Mouse (Mus musculus): Measurements from ENCODE around the gene Pxmp2. TPM values are rescaled to one million over a fixed set of nuclear protein-coding genes. Genes with fewer than 3 reads are reported as not detected.

Pxmp2 gene
- polyA plus RNA-seq, 1 experiment from 2014 or later = 11.3 TPM

DNA sequence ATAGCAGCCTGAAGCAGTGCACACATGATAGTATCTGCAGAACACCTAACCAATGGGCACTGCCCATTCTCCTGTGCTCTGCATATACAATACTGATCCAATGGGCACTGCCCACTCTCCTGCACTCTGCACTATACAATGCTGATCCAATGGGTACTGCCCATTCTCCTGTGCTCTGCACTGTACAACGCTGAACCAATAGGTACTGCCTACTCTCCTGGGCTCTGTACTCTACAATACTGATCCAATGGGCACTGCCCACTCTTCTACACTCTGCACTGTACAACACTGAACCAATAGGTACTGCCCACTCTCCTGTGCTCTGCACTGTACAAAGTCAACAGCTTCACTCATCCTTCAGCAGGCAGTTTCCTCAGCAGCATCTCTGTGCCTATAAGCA is 9.1 kb downstream of the Pxmp2 start:
- Histone ChIP-seq H3K4me3 (no peak overlapping the region), H3K27me3 (replicated peaks) (no peaks in the 10 kb centered on the region), H3K4me2 (no peak overlapping the region), H3K9ac (no peak overlapping the region), H3K27ac (no peak overlapping the region), H3K9me3 (no peaks in the 10 kb centered on the region), H3K4me1 (no peaks in the 10 kb centered on the region), H3K36me3 (replicated peaks) (no peaks in the 10 kb centered on the region)
- WGBS = 86% methylated on average over 1 of the region's 1 CpGs
- no peak; the same call in 1 of the 2 replicates for ATAC-seq (replicated peaks)

DNA sequence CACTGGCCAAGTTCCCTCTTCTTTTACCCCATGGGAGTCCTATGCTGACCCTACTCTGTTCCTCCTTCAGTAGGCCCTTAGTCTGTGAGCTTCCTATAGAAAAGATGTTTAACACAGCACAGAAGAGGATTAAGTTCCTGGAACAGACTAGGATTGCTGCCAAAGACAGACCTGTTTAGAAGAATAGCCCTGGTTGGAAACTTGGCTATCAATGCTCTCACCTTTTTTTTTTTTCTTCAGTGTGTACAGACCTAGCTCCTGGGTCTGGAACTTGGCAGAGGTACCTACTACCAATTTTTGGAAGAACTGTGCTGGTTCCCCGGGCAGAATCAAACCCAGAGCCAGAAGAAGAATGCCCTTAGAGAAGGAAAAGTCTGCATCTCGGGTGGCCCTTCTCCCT is 9.6 kb downstream of the Pxmp2 start:
- no peaks in the 10 kb centered on the region for H3K36me3 ChIP-seq (replicated peaks)
- H3K9ac ChIP-seq = no peak overlapping the region
- no peak overlapping the region for H3K4me3 ChIP-seq
- H3K4me2 ChIP-seq = no peak overlapping the region
- no peaks in the 10 kb centered on the region for H3K9me3 ChIP-seq
- no peak overlapping the region for H3K27ac ChIP-seq
- no peaks in the 10 kb centered on the region for H3K27me3 ChIP-seq (replicated peaks)
- no peaks in the 10 kb centered on the region for H3K4me1 ChIP-seq
- WGBS = 73% methylated on average over 2 of the region's 2 CpGs
- no peak for ATAC-seq (replicated peaks)

DNA sequence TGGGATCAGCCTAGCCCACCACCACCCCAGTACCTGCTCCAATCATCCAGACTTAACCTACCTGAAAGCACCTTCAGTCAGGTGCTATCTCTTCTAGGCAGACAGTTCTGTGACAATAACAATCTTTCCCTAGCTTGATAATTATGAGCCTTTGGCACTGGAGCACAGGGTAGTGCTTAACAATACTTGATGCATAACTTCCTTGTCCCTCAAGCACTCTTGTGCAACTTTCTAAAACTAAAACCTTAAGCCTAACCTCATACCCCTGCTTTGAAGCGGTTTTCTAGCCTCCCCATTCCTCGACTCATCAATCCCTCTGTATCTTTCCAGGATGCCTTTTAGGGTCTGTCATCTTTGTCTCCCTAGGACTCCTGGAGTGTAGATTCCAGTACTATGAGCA is 11.1 kb downstream of the Pxmp2 start:
- no peaks in the 10 kb centered on the region for H3K36me3 ChIP-seq (replicated peaks)
- H3K9ac ChIP-seq = no peak overlapping the region
- no peaks in the 10 kb centered on the region for H3K9me3 ChIP-seq
- H3K4me1 ChIP-seq = no peaks in the 10 kb centered on the region
- no peak overlapping the region for H3K4me3 ChIP-seq
- H3K27me3 ChIP-seq (replicated peaks) = no peaks in the 10 kb centered on the region
- H3K4me2 ChIP-seq = no peak overlapping the region
- no peak overlapping the region for H3K27ac ChIP-seq
- no peak for ATAC-seq (replicated peaks)
- 66% methylated on average over 2 of the region's 2 CpGs for WGBS

DNA sequence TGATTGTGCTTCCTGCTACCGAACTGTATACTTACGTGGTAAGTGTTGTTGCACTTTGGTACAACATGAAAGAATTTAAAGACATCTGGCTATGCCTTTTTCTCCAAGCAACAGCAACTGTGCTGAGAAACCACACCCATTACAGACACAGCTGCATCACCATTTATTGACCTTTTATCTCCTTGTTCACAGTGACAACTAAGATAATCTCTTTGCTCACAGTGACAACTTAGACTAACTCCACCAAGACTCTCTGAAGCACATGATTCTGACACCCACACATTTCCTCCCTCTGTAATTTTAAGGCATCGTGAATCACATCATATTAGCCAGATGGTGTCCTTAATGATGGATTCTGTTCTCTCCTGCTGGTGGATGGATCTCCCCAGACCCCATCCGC is 11.8 kb downstream of the Pxmp2 start:
- no peak overlapping the region for H3K4me2 ChIP-seq
- H3K36me3 ChIP-seq (replicated peaks) = no peaks in the 10 kb centered on the region
- no peaks in the 10 kb centered on the region for H3K27me3 ChIP-seq (replicated peaks)
- H3K9me3 ChIP-seq = no peaks in the 10 kb centered on the region
- H3K4me1 ChIP-seq = no peaks in the 10 kb centered on the region
- no peak overlapping the region for H3K27ac ChIP-seq
- no peak overlapping the region for H3K4me3 ChIP-seq
- ATAC-seq (replicated peaks) = no peak
- no peak overlapping the region for H3K9ac ChIP-seq
- 84% methylated on average over 4 of the region's 4 CpGs for WGBS

DNA sequence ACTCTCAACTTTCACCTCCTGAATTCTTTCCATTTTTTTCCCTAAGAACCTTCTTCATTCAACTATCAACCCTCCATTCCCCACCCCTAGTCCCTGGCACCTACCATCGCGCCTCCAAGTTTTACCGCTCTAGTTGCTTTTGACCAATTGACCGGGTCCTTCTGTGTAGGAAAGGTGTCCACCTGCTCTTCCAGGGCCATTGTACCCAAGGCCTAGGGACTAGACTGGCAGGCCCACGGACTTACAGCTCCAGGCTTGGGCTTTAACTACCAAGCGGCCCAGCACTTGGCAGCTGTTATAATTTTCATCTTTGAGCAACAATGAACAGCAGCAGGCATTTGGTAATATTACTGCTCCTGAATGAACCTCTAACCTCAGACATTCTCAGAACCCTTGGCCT is 15.7 kb downstream of the Pxmp2 start:
- Histone ChIP-seq H3K4me3 (no peak overlapping the region), H3K27ac (no peak overlapping the region), H3K27me3 (replicated peaks) (no peaks in the 10 kb centered on the region), H3K9ac (no peak overlapping the region), H3K9me3 (no peaks in the 10 kb centered on the region), H3K4me2 (peak overlapping the region; percentile 29; the same call in 1 of the 2 replicates), H3K36me3 (replicated peaks) (peaks cover 14% of the 10 kb centered on the region), H3K4me1 (peaks cover 9% of the 10 kb centered on the region)
- ATAC-seq (replicated peaks) = peak; percentile 31; the same call in 1 of the 2 replicates
- WGBS = 95% methylated on average over 6 of the region's 6 CpGs

DNA sequence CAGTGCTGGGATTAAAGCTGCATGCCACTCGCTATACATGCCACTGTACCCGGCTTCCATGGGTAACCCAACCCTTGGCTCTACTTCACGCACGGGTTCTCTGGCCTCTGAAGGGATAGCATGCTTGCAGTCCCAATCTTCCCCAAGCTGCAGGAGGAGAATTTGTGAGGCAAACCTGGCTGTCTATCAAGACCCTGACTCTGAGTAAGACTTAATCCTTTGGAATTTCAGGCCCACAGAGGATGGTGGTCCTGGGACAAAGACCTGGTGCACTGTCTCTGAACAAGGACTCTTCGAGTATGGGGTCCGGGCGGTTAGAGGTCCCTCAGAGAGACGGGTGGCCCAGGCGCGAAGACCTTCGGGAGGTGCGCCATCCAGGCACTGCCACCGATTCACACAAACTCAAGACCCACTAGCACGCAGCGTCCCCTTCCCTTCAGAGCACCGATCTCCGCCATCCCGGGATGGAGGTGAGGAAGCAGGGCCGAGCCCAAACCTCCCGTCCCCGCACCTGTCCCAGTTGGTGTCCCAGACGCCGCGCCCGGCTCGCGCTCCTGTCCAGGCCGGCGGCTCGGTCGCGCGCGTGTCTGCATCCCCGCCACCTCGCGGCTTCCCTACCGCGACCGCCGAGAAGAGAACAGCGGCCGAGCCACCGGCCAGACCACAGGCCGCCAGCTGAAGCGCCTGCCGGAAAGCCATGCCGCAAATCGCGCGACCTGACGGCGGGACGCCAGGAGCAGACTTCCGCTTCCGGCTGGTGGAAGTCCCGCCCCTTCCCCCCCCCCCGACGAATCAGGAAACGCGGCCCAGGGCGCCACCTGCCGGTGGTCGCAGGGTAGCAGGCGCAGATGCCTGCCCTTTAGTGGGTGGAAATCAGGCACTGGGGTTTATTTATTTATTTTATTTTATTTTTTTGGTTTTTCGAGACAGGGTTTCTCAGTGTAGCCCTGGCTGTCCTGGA is 16.6 kb downstream of the Pxmp2 start, which contains the start of gene Pgam5:
Gene Pgam5 (minus strand): TSS at position 773 of the 961 bp plus-strand sequence.
- Histone ChIP-seq H3K4me3 (peak within 1 kb of the TSS; percentile 75), H3K27ac (peak within 1 kb of the TSS; percentile 65), H3K27me3 (replicated peaks) (no peaks in the 10 kb centered on the region), H3K4me1 (peaks cover 9% of the 10 kb centered on the region), H3K4me2 (peak within 1 kb of the TSS; percentile 95), H3K9ac (peak within 1 kb of the TSS; percentile 83), H3K36me3 (replicated peaks) (peaks cover 22% of the 10 kb centered on the region), H3K9me3 (no peaks in the 10 kb centered on the region)
- peak; percentile 93 for ATAC-seq (replicated peaks)
- WGBS = under 1% methylated on average over 65 of the region's 66 CpGs

DNA sequence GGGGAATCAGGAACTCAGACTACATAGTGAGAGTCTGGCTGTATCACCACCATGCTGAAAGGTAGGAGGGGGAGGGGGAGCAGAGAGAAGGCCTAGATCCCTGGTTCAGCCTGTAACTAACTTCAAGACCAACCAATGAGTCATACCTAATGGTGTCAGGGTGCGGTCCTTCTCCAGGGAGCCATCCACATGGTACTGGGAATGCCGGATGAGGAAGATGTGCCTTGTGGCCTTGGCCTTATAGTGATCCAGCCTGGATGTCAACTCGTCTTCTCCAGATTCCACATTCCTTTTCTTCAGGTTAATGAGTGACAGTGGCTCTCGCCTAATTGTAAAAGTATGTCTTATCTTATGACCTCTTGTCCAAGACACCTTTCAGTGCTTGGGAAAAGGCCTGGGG is 19.0 kb downstream of the Pxmp2 start:
- no peak overlapping the region for H3K27ac ChIP-seq

DNA sequence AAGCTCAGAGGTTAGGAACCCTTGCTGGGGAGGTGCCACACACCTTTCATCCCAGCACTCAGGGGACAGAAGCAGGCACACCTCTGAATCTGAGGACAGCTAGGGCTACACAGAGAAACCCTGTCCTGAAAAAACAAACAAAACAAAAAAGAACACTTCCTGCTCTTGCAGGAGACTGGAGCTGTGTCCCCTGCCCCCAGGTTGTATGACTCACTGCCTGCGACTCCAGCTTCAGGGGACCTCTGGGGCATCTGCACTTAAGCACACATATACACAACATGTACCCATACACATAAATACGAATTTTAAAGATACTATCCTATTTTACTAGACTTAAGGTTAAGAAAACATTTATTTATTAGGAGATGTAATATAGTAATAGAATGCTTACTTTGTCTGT is 41.9 kb downstream of the Pxmp2 start:
- H3K4me2 ChIP-seq = no peak overlapping the region
- no peak overlapping the region for H3K27ac ChIP-seq
- ATAC-seq (replicated peaks) = no peak
- 77% methylated on average over 2 of the region's 2 CpGs for WGBS
- no peaks in the 10 kb centered on the region for H3K9me3 ChIP-seq
- H3K4me3 ChIP-seq = no peak overlapping the region
- H3K4me1 ChIP-seq = no peaks in the 10 kb centered on the region
- peaks cover 64% of the 10 kb centered on the region for H3K36me3 ChIP-seq (replicated peaks)
- H3K27me3 ChIP-seq (replicated peaks) = no peaks in the 10 kb centered on the region
- no peak overlapping the region for H3K9ac ChIP-seq

More for the DNA sequence above, 19.0 kb downstream of the Pxmp2 start:
- peaks cover 9% of the 10 kb centered on the region for H3K4me1 ChIP-seq
- no peaks in the 10 kb centered on the region for H3K27me3 ChIP-seq (replicated peaks)
- no peaks in the 10 kb centered on the region for H3K9me3 ChIP-seq
- peaks cover 27% of the 10 kb centered on the region for H3K36me3 ChIP-seq (replicated peaks)
- no peak overlapping the region for H3K4me3 ChIP-seq
- no peak overlapping the region for H3K4me2 ChIP-seq
- no peak for ATAC-seq (replicated peaks)
- WGBS = 97% methylated on average over 4 of the region's 4 CpGs
- no peak overlapping the region for H3K9ac ChIP-seq

DNA sequence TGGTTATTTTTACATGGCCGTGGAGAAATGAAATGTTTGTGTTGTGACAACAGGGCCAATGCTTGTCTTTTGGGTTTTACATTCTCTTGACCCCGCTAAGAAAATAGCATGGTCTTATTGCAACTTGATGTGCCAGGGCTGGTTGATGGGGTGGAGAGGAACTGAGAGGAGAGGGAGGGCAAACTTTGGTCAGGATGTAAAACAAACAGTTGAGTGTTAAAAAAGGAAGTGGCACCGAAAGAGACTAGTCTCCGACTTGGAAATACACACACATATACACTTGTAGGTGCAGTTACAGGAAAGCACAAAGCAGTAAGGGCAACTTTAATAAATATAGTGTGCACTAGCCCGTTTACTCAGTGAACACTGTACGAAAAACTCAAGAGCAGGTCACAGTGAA is 53.6 kb downstream of the Pxmp2 start:
- peaks cover 19% of the 10 kb centered on the region for H3K36me3 ChIP-seq (replicated peaks)
- no peak overlapping the region for H3K9ac ChIP-seq
- H3K27me3 ChIP-seq (replicated peaks) = no peaks in the 10 kb centered on the region
- peaks cover 24% of the 10 kb centered on the region for H3K4me1 ChIP-seq
- H3K4me3 ChIP-seq = no peak overlapping the region
- 91% methylated on average over 6 of the region's 6 CpGs for WGBS
- H3K27ac ChIP-seq = no peak overlapping the region
- ATAC-seq (replicated peaks) = no peak
- no peaks in the 10 kb centered on the region for H3K9me3 ChIP-seq
- no peak overlapping the region; the same call in 1 of the 2 replicates for H3K4me2 ChIP-seq

DNA sequence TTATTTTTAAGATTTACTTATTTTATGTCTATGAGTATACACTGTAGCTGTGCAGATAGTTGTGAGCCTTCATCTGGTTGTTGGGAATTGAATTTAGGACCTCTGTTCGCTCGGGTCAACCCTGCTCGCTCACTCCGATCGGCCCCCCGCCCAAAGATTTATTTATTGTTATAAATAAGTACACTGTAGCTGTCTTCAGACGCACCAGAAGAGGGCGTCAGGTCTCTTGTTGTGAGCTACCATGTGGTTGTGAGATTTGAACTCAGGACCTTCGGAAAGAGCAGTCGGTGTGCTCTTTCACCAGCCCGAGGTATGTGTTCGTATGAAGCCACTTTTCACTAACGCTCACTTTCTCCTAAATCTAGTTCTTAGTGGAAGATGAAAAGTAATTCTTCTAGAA is 54.3 kb downstream of the Pxmp2 start:
- H3K9me3 ChIP-seq = no peaks in the 10 kb centered on the region
- H3K36me3 ChIP-seq (replicated peaks) = peaks cover 14% of the 10 kb centered on the region
- WGBS = 45% methylated on average over 13 of the region's 13 CpGs
- no peak overlapping the region for H3K27ac ChIP-seq
- peak overlapping the region; percentile 69 for H3K4me2 ChIP-seq
- peak overlapping the region; percentile 89 for H3K4me3 ChIP-seq
- ATAC-seq (replicated peaks) = no peak
- peak overlapping the region; percentile 96; the same call in 1 of the 2 replicates for H3K9ac ChIP-seq
- no peaks in the 10 kb centered on the region for H3K27me3 ChIP-seq (replicated peaks)
- H3K4me1 ChIP-seq = peaks cover 24% of the 10 kb centered on the region

DNA sequence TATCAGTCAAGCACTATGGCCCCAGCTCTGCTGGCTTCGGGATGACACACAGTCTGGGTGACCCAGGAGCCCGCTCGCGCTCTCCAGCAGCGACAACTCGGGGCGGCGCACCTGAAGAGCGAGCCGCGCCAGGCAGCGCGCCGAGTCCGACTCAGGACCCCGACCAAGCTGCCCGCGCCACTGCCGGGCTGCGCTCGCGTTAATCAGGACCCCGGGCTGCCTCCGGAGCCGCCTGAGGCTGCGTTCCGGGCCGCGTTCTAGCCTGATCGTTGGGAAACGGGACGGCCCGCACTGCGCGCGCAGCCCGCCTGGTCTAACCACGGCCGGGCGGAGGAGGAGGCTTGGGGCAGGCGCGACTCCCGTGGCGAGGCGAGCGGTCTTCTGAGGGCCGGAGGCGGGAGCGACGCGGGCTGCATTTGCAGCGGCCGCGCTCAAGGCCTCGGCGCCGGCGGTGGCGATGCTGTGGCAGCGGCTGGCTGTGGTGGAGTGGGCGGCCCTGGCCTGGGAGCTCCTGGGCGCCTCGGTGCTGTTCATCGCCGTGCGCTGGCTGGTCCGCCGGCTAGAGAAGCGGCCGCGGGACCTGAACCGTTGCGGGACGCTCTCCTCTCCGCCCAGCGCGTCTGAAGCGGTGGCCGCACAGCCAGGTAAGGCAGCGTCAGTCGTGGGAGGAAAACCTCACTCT is 55.1 kb downstream of the Pxmp2 start, which contains the start of gene Ankle2:
Gene Ankle2 (plus strand): TSS at position 225 of the 682 bp plus-strand sequence.
- no peaks in the 10 kb centered on the region for H3K27me3 ChIP-seq (replicated peaks)
- peak within 1 kb of the TSS; percentile 69 for H3K4me2 ChIP-seq
- peaks cover 7% of the 10 kb centered on the region; the same call in 1 of the 2 replicates for H3K36me3 ChIP-seq (replicated peaks)
- peak within 1 kb of the TSS; percentile 96 for H3K9ac ChIP-seq
- H3K9me3 ChIP-seq = no peaks in the 10 kb centered on the region
- ATAC-seq (replicated peaks) = peak; percentile 97
- WGBS = under 1% methylated on average over 80 of the region's 81 CpGs
- peaks cover 24% of the 10 kb centered on the region for H3K4me1 ChIP-seq
- H3K27ac ChIP-seq = peak within 1 kb of the TSS; percentile 95
- H3K4me3 ChIP-seq = peak within 1 kb of the TSS; percentile 89

DNA sequence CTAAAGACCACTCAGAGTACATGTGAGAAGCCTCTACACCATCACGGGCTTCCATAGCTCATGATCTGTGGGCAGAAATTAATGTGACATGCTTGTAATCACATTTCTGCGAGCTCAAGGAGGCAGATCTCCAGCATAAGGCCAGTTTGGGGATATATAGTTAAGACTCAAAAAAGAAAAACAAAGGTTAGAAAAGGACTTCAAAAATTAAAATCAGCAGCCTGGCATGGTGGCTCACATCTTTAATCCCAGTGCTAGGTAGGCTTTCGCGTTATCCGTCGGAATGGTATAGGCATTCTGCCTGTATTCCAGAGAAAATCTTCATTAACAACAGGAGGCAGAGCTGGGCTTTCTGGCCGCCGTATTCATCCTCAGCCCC is 55.6 kb downstream of the Pxmp2 start:
- no peaks in the 10 kb centered on the region for H3K9me3 ChIP-seq
- peaks cover 4% of the 10 kb centered on the region; the same call in 1 of the 2 replicates for H3K36me3 ChIP-seq (replicated peaks)
- H3K4me1 ChIP-seq = peaks cover 24% of the 10 kb centered on the region
- H3K4me2 ChIP-seq = peak overlapping the region; percentile 69
- peak overlapping the region; percentile 96 for H3K9ac ChIP-seq
- WGBS = 4% methylated on average over 8 of the region's 8 CpGs
- H3K27ac ChIP-seq = peak overlapping the region; percentile 95
- no peak for ATAC-seq (replicated peaks)
- H3K4me3 ChIP-seq = peak overlapping the region; percentile 89
- no peaks in the 10 kb centered on the region for H3K27me3 ChIP-seq (replicated peaks)

Measured in midbrain, embryonic 15.5 days (tissue).